Mouse (Mus musculus): ENCODE results near the gene Col15a1. TPM values are rescaled to one million over a fixed set of nuclear protein-coding genes. Genes with fewer than 3 reads are reported as not detected.

The Col15a1 gene
- polyA plus RNA-seq (2014; fragmentation: Nextera tagmentation; extraction: Ambion mirVana), result 4.6 and 5.9 TPM in 2 replicates

GRCm38 (mm10) chr4:47207969-47208420 is at the start of gene Col15a1:
Gene Col15a1 (plus strand): TSS chr4:47208161.
- H3K36me3 ChIP-seq (ENCODE audit: control insufficient read depth, insufficient read depth, low read length), result no peaks in the 10 kb centered on the region
- peak within 1 kb of the TSS; percentile 45; the same call in 1 of the 2 replicates for H3K9ac ChIP-seq (ENCODE audit: low read depth, low read length)
- H3K27me3 ChIP-seq (ENCODE audit: control insufficient read depth, insufficient read depth, low read length), result peaks cover 31% of the 10 kb centered on the region
- no peak within 1 kb of the TSS for H3K27ac ChIP-seq (ENCODE audit: low read depth, low read length)
- peak within 1 kb of the TSS; percentile 47 for H3K4me3 ChIP-seq (ENCODE audit: low read depth, low read length)
- no peaks in the 10 kb centered on the region; the same call in 1 of the 2 replicates for H3K4me1 ChIP-seq (replicated peaks; ENCODE audit: control insufficient read depth, insufficient read depth, low read length)
- WGBS, result under 1% methylated on average over 41 of the region's 45 CpGs
- H3K4me2 ChIP-seq (replicated peaks; ENCODE audit: low read depth, low read length), result peak within 1 kb of the TSS; percentile 91
- ATAC-seq (ENCODE audit: low FRiP score) (no peak), DNase-seq (ENCODE audit: low spot score) (peak; percentile 41)
- H3K9me3 ChIP-seq (ENCODE audit: control insufficient read depth, low read length), result no peaks in the 10 kb centered on the region

- peak; percentile 70; the same call in 1 of the 2 replicates for ATAC-seq (ENCODE audit: low FRiP score)
- no peaks in the 10 kb centered on the region for H3K36me3 ChIP-seq (ENCODE audit: control insufficient read depth, insufficient read depth, low read length)
- H3K9me3 ChIP-seq (ENCODE audit: control insufficient read depth, low read length), result no peaks in the 10 kb centered on the region
- no peak overlapping the region for H3K4me3 ChIP-seq (ENCODE audit: low read depth, low read length)
- H3K27ac ChIP-seq (ENCODE audit: low read depth, low read length), result no peak overlapping the region
- no peak overlapping the region for H3K4me2 ChIP-seq (replicated peaks; ENCODE audit: low read depth, low read length)
- 0 out of 2 replicates have a peak, but pooled peaks cover 2% of the 10 kb centered on the region for H3K4me1 ChIP-seq (replicated peaks; ENCODE audit: control insufficient read depth, insufficient read depth, low read length)
- no peak overlapping the region for H3K9ac ChIP-seq (ENCODE audit: low read depth, low read length)
- DNase-seq (ENCODE audit: low spot score), result peak; percentile 53
- 22% methylated on average over 3 of the region's 4 CpGs for WGBS
- no peaks in the 10 kb centered on the region for H3K27me3 ChIP-seq (ENCODE audit: control insufficient read depth, insufficient read depth, low read length)
Measured at GRCm38 (mm10) chr4:47161103-47161755, 46.7 kb upstream of the Col15a1 start.

GRCm38 (mm10) chr4:47161756-47162587 is 46.0 kb upstream of the Col15a1 start:
- 0 out of 2 replicates have a peak, but pooled peaks cover 2% of the 10 kb centered on the region for H3K4me1 ChIP-seq (replicated peaks; ENCODE audit: control insufficient read depth, insufficient read depth, low read length)
- WGBS, result 67% methylated on average over 12 of the region's 12 CpGs
- no peaks in the 10 kb centered on the region for H3K9me3 ChIP-seq (ENCODE audit: control insufficient read depth, low read length)
- peak; percentile 10 for DNase-seq (ENCODE audit: low spot score)
- no peak for ATAC-seq (ENCODE audit: low FRiP score)
- no peak overlapping the region for H3K4me3 ChIP-seq (ENCODE audit: low read depth, low read length)
- no peak overlapping the region for H3K9ac ChIP-seq (ENCODE audit: low read depth, low read length)
- H3K27ac ChIP-seq (ENCODE audit: low read depth, low read length), result no peak overlapping the region
- H3K4me2 ChIP-seq (replicated peaks; ENCODE audit: low read depth, low read length), result no peak overlapping the region
- H3K27me3 ChIP-seq (ENCODE audit: control insufficient read depth, insufficient read depth, low read length), result no peaks in the 10 kb centered on the region
- H3K36me3 ChIP-seq (ENCODE audit: control insufficient read depth, insufficient read depth, low read length), result no peaks in the 10 kb centered on the region

- no peak for DNase-seq (ENCODE audit: low spot score)
- H3K9me3 ChIP-seq (ENCODE audit: control insufficient read depth, low read length), result no peaks in the 10 kb centered on the region
- H3K36me3 ChIP-seq (ENCODE audit: control insufficient read depth, insufficient read depth, low read length), result no peaks in the 10 kb centered on the region
- no peak overlapping the region for H3K4me2 ChIP-seq (replicated peaks; ENCODE audit: low read depth, low read length)
- H3K27me3 ChIP-seq (ENCODE audit: control insufficient read depth, insufficient read depth, low read length), result no peaks in the 10 kb centered on the region
- 48% methylated on average over 1 of the region's 1 CpGs for WGBS
- no peak overlapping the region for H3K4me3 ChIP-seq (ENCODE audit: low read depth, low read length)
- no peak overlapping the region for H3K9ac ChIP-seq (ENCODE audit: low read depth, low read length)
- no peak for ATAC-seq (ENCODE audit: low FRiP score)
- no peaks in the 10 kb centered on the region for H3K4me1 ChIP-seq (replicated peaks; ENCODE audit: control insufficient read depth, insufficient read depth, low read length)
- H3K27ac ChIP-seq (ENCODE audit: low read depth, low read length), result no peak overlapping the region
Measured at GRCm38 (mm10) chr4:47172314-47172713, 35.6 kb upstream of the Col15a1 start.

- DNase-seq (ENCODE audit: low spot score), result no peak
- H3K4me3 ChIP-seq (ENCODE audit: low read depth, low read length), result no peak overlapping the region
- H3K27ac ChIP-seq (ENCODE audit: low read depth, low read length), result no peak overlapping the region
- H3K9ac ChIP-seq (ENCODE audit: low read depth, low read length), result no peak overlapping the region
- no peaks in the 10 kb centered on the region for H3K27me3 ChIP-seq (ENCODE audit: control insufficient read depth, insufficient read depth, low read length)
- H3K36me3 ChIP-seq (ENCODE audit: control insufficient read depth, insufficient read depth, low read length), result no peaks in the 10 kb centered on the region
- H3K4me1 ChIP-seq (replicated peaks; ENCODE audit: control insufficient read depth, insufficient read depth, low read length), result no peaks in the 10 kb centered on the region
- H3K9me3 ChIP-seq (ENCODE audit: control insufficient read depth, low read length), result no peaks in the 10 kb centered on the region
- ATAC-seq (ENCODE audit: low FRiP score), result no peak
- 89% methylated on average over 8 of the region's 8 CpGs for WGBS
- no peak overlapping the region for H3K4me2 ChIP-seq (replicated peaks; ENCODE audit: low read depth, low read length)
Measured at GRCm38 (mm10) chr4:47177101-47177500, 30.9 kb upstream of the Col15a1 start.

GRCm38 (mm10) chr4:47178261-47178961 is 29.6 kb upstream of the Col15a1 start:
- no peak overlapping the region for H3K27ac ChIP-seq (ENCODE audit: low read depth, low read length)
- H3K36me3 ChIP-seq (ENCODE audit: control insufficient read depth, insufficient read depth, low read length), result no peaks in the 10 kb centered on the region
- H3K4me3 ChIP-seq (ENCODE audit: low read depth, low read length), result no peak overlapping the region
- no peak overlapping the region for H3K9ac ChIP-seq (ENCODE audit: low read depth, low read length)
- no peaks in the 10 kb centered on the region for H3K9me3 ChIP-seq (ENCODE audit: control insufficient read depth, low read length)
- no peaks in the 10 kb centered on the region for H3K27me3 ChIP-seq (ENCODE audit: control insufficient read depth, insufficient read depth, low read length)
- no peaks in the 10 kb centered on the region for H3K4me1 ChIP-seq (replicated peaks; ENCODE audit: control insufficient read depth, insufficient read depth, low read length)
- no peak for DNase-seq (ENCODE audit: low spot score)
- no peak for ATAC-seq (ENCODE audit: low FRiP score)
- H3K4me2 ChIP-seq (replicated peaks; ENCODE audit: low read depth, low read length), result no peak overlapping the region
- WGBS, result 69% methylated on average over 8 of the region's 8 CpGs

- WGBS, result 89% methylated on average over 5 of the region's 5 CpGs
- Histone ChIP-seq H3K4me2 (replicated peaks; ENCODE audit: low read depth, low read length) (no peak overlapping the region), H3K9ac (ENCODE audit: low read depth, low read length) (no peak overlapping the region), H3K36me3 (ENCODE audit: control insufficient read depth, insufficient read depth, low read length) (no peaks in the 10 kb centered on the region), H3K27me3 (ENCODE audit: control insufficient read depth, insufficient read depth, low read length) (no peaks in the 10 kb centered on the region), H3K4me1 (replicated peaks; ENCODE audit: control insufficient read depth, insufficient read depth, low read length) (no peaks in the 10 kb centered on the region), H3K9me3 (ENCODE audit: control insufficient read depth, low read length) (no peaks in the 10 kb centered on the region), H3K4me3 (ENCODE audit: low read depth, low read length) (no peak overlapping the region), H3K27ac (ENCODE audit: low read depth, low read length) (no peak overlapping the region)
- no peak for DNase-seq (ENCODE audit: low spot score)
- no peak for ATAC-seq (ENCODE audit: low FRiP score)
Measured at GRCm38 (mm10) chr4:47179535-47179934, 28.4 kb upstream of the Col15a1 start.

- no peaks in the 10 kb centered on the region for H3K36me3 ChIP-seq (ENCODE audit: control insufficient read depth, insufficient read depth, low read length)
- H3K4me1 ChIP-seq (replicated peaks; ENCODE audit: control insufficient read depth, insufficient read depth, low read length), result no peaks in the 10 kb centered on the region
- no peak overlapping the region for H3K4me2 ChIP-seq (replicated peaks; ENCODE audit: low read depth, low read length)
- no peak for DNase-seq (ENCODE audit: low spot score)
- H3K27ac ChIP-seq (ENCODE audit: low read depth, low read length), result no peak overlapping the region
- no peaks in the 10 kb centered on the region for H3K27me3 ChIP-seq (ENCODE audit: control insufficient read depth, insufficient read depth, low read length)
- no peak for ATAC-seq (ENCODE audit: low FRiP score)
- no peak overlapping the region for H3K9ac ChIP-seq (ENCODE audit: low read depth, low read length)
- WGBS, result 48% methylated on average over 6 of the region's 6 CpGs
- H3K9me3 ChIP-seq (ENCODE audit: control insufficient read depth, low read length), result no peaks in the 10 kb centered on the region
- no peak overlapping the region for H3K4me3 ChIP-seq (ENCODE audit: low read depth, low read length)
Measured at GRCm38 (mm10) chr4:47184058-47184661, 23.8 kb upstream of the Col15a1 start.
